Mouse (Mus musculus) layer of hippocampus, adult 2 months (tissue): ENCODE measurements around the gene Cyb561d1. TPM values are rescaled to one million over a fixed set of nuclear protein-coding genes. Genes with fewer than 3 reads are reported as not detected.
"Not testable (repeated sequence)": the region's sequence is repeated elsewhere in the genome, so short reads cannot be mapped to it uniquely, and the experiment has no call there.

ENCODE experiments used
- DNase-seq, 2 experiments: peaks; one replicate each; pipeline ENCODE4 v3.0.0; 2022; ENCODE audit warnings: low spot score in 2 of 2
- H3K27ac ChIP-seq: fragments of 200-600 bp; 2 replicates; pipeline ENCODE4 v1.8.1; 2022
- H3K4me3 ChIP-seq: fragments of 200-600 bp; 2 replicates; pipeline ENCODE4 v1.8.1; 2022; ENCODE audit warnings: mild to moderate bottlenecking
- CTCF ChIP-seq: fragments of 200-600 bp; conservative IDR thresholded peaks from 2 replicates; pipeline ENCODE4 v1.8.1; 2022; ENCODE audit warnings: antibody characterized with exemption, mild to moderate bottlenecking, moderate library complexity
- long read RNA-seq, 2 experiments: library from polyadenylated mRNA; stranded (forward); transcript quantifications; one replicate each; pipeline ENCODE4 v2.0.0; 2021; ENCODE audit warnings: borderline mapping rate in 2 of 2
- total RNA-seq, 2 experiments: library from RNA; stranded (reverse); gene quantifications; 2 replicates each; pipeline ENCODE4 v1.2.3; 2021

Gene Cyb561d1
- 10 to 100 TPM; 16.3 to 16.8 TPM for total RNA-seq
- long read RNA-seq, experiment 1, full-length matches to known transcripts: 9 of 14 reads
- long read RNA-seq, experiment 1, partial matches to known transcripts: 0 of 14 reads
- long read RNA-seq, experiment 1, other reads (novel, unspliced or antisense): 5 of 14 reads
- long read RNA-seq, experiment 2, full-length matches to known transcripts: 11 of 24 reads
- long read RNA-seq, experiment 2, partial matches to known transcripts: 0 of 24 reads
- long read RNA-seq, experiment 2, other reads (novel, unspliced or antisense): 13 of 24 reads

GRCm38 (mm10) chr3:108200329-108201323 lies at the start of gene Cyb561d1:
TSS of gene Cyb561d1 (minus strand) at chr3:108201212.
- peak; percentile 88 for DNase-seq
- peak within 1 kb of the TSS; percentile 91 for H3K4me3 ChIP-seq
- peak within 1 kb of the TSS; percentile 97 for H3K27ac ChIP-seq
- peak; percentile 81 for TF ChIP-seq CTCF

- no peak for DNase-seq
- no peak for TF ChIP-seq CTCF
- no peak overlapping the region for H3K27ac ChIP-seq
- no peak overlapping the region for H3K4me3 ChIP-seq
These were observed 45.8 kb upstream of the Cyb561d1 start for GRCm38 (mm10) chr3:108246857-108247256.

GRCm38 (mm10) chr3:108241243-108241839 lies 40.3 kb upstream of the Cyb561d1 start:
- Histone ChIP-seq H3K27ac (no peak overlapping the region), H3K4me3 (no peak overlapping the region)
- TF ChIP-seq CTCF: no peak
- DNase-seq: no peak

- peak; percentile 41 for TF ChIP-seq CTCF
- not testable (repeated sequence) for H3K27ac ChIP-seq, H3K4me3 ChIP-seq, DNase-seq
These were observed 36.6 kb upstream of the Cyb561d1 start for GRCm38 (mm10) chr3:108237474-108238102.

GRCm38 (mm10) chr3:108231646-108232045 lies 30.6 kb upstream of the Cyb561d1 start:
- TF ChIP-seq CTCF: no peak
- no peak overlapping the region for H3K27ac ChIP-seq
- no peak overlapping the region for H3K4me3 ChIP-seq
- DNase-seq: no peak

GRCm38 (mm10) chr3:108227521-108227920 lies 26.5 kb upstream of the Cyb561d1 start:
- Histone ChIP-seq H3K27ac (no peak overlapping the region), H3K4me3 (no peak overlapping the region)
- DNase-seq: no peak
- no peak for TF ChIP-seq CTCF

GRCm38 (mm10) chr3:108226558-108227350 lies 25.7 kb upstream of the Cyb561d1 start, which contains the start of gene Sypl2:
TSS of gene Sypl2 (minus strand) at chr3:108226648.
- Histone ChIP-seq H3K27ac (no peak within 1 kb of the TSS; the same call in 1 of the 2 replicates), H3K4me3 (peak within 1 kb of the TSS; percentile 49)
- no peak for DNase-seq
- TF ChIP-seq CTCF: no peak

- no peak for TF ChIP-seq CTCF
- H3K27ac ChIP-seq: no peak overlapping the region; the same call in 1 of the 2 replicates
- no peak for DNase-seq
- peak overlapping the region; percentile 49 for H3K4me3 ChIP-seq
These were observed 24.9 kb upstream of the Cyb561d1 start for GRCm38 (mm10) chr3:108225711-108226557.

GRCm38 (mm10) chr3:108220661-108221060 lies 19.6 kb upstream of the Cyb561d1 start:
- Histone ChIP-seq H3K27ac (no peak overlapping the region), H3K4me3 (no peak overlapping the region)
- TF ChIP-seq CTCF: no peak
- no peak for DNase-seq

GRCm38 (mm10) chr3:108214734-108215133 lies 13.7 kb upstream of the Cyb561d1 start:
- DNase-seq: no peak

GRCm38 (mm10) chr3:108212406-108212805 lies 11.4 kb upstream of the Cyb561d1 start:
- DNase-seq: no peak
- Histone ChIP-seq H3K4me3 (no peak overlapping the region), H3K27ac (peak overlapping the region; percentile 43)
- peak; percentile 45 for TF ChIP-seq CTCF

More at GRCm38 (mm10) chr3:108214734-108215133, 13.7 kb upstream of the Cyb561d1 start:
- no peak for TF ChIP-seq CTCF
- Histone ChIP-seq H3K27ac (no peak overlapping the region), H3K4me3 (no peak overlapping the region)
